Mouse (Mus musculus) inflammation-experienced regulatory T-cells, adult 6 months (primary cell): ENCODE results near the gene Mettl22. TPM values are rescaled to one million over a fixed set of nuclear protein-coding genes. Genes with fewer than 3 reads are reported as not detected.
A peak's percentile ranks its signal among the peaks of the same experiment; 100 is the strongest.

Source experiments
- ATAC-seq: one replicate; pipeline ENCODE4 v1.8.0; 2017
- polyA plus RNA-seq, 3 experiments: library from polyadenylated mRNA; unstranded; fragments of 100-300 nt; shearing (Covaris generic); gene quantifications; one replicate each; pipeline ENCODE4 v1.2.1; 2017

Mettl22 gene
- polyA plus RNA-seq, 3 experiments from 2014 or later: 10.2 to 18.3 (median 17.8) TPM

DNA sequence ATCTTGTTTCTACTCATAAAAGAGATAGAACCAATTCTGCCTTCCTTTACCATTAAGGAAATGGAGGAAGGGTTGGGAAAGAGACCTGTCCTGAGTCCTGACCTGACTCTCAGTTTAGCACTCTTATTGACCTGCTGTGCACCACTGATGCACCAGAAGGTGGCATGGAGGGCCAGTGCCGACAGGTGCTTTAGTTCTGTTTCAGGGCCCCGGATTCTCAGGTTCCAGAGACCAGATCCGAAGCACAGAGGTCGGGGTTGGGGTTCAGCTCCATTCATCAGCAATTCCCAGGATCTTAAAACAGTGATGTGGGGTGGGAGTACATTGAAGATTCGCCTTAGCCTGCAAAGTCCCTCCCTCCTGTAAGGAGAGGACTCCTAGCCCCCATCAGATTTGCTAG, 42.2 kb downstream of the Mettl22 start:
- ATAC-seq: no peak

DNA sequence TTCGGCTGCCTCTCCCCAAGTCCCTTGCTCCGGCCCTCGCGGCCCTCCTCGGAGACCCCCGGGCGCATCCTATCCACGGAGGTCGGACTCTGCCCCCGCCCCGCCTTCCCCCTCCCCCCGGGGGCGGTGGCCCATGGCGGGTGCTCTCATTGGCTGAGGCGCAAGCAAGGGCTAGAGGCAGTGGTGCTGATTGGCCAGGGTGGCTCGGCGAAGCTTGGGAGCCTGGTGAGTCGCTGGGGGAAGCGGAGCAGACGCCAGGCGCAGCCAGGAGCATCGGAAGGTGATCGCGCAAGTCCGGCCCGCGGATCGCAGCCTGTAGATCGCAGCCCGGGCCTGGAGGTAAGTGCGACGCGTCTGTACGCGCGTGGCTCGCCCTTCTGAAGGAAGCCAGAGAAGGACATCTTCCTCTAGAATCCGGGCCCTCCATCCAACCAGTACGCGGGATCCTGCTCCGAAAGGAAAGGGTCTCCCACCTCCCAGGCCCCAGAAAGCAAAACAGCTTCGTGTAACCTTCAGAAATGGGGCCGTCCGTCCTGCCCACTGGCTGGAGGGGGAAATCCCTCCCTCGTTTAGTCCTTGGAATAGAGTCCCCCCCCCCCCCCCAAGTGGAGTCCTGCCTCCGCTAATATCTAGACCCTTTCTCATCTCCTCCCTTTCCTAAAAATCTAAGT, 42.8 kb downstream of the Mettl22 start, which contains the start of gene Abat:
TSS of gene Abat (plus strand) at position 194 of the 671 bp plus-strand sequence.
- peak; percentile 95 for ATAC-seq

DNA sequence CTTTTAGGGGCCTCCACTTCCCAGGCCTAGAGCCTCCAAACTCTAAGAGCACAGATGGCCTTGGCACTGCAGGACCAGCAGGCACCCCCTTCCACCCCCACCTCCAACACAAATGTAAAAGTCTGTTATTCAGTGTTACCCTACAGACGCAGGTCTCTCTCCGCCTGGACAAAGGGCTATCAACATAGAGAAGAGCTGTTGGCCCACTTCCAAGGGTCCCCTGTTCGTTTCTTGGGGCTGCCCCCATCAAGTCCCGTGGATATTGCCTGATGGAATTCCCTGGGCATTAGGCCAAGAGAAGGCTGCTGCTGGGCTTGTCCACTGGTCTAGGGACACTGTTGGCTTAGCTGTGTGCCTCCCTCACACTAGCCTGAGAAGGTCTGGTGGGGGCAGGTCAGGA, 43.6 kb downstream of the Mettl22 start:
- no peak for ATAC-seq

DNA sequence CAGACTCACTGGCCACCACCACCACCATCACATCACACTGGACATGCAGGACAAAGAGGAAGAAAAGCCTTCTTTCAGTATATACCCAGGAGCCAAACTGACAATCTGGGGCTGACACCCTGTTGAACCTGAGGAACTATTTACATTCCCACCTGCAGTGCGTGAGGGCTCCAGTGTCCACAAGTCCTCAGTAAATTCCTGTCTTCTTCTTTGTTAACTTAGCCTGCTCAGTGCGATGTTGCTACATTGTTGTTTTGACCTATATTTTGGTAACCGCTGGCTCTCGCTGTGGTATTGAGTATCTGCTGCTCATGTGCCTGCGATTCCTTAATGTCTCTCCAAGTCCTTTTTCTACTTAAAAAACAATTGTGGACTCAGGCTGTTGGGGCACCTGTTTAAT, 49.9 kb downstream of the Mettl22 start:
- ATAC-seq: no peak

DNA sequence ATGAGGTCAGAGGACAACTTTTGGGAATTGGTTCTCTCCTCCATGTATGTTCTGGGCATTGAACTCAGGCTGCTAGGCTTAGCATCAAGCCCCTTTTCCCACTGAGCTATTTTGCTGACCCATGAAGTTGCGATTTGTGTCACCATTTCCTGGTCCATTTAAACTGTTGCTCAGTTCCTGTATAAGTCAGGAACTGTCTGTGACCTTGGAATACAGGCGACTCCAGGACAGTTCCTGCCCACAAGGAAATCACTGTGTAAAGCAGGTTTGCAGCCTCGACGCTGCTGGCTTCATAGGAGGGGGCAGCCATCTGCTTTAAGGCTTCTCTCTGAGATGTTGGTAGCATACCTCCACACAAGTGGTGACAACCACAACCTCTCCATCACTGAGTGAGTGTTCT, 50.7 kb downstream of the Mettl22 start:
- no peak for ATAC-seq

DNA sequence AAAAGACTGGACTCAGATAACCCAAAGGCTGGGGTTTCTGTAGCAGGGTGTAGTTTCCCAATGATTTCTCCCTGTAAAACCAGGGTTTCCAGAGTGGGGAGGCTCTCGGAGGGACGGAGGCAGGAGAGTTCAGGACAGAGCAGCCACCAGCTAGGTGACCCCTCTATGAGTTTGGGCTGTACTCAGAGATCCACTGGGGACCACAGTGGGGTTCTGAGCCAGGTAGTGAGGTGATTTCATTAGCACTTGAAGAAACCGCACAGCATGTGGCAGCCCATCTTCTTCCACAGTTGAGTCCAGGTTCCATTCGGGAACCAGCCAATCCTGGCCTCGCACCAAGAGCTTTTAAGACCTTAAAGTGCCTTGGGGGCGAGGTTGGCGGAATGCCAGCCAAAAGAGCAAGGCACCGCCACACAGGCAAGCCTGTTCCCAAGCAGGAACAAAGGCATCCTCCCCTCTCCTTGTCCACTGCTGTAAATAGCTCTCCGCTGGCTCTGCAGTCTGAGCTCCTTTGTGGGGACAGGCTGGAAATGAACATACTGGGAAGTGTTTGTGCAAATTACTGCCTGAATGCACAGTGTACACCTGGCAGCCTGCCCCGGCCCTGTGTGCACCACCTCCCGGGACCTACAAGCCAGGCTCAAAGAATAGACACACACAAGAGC, 53.0 kb downstream of the Mettl22 start:
- no peak for ATAC-seq

DNA sequence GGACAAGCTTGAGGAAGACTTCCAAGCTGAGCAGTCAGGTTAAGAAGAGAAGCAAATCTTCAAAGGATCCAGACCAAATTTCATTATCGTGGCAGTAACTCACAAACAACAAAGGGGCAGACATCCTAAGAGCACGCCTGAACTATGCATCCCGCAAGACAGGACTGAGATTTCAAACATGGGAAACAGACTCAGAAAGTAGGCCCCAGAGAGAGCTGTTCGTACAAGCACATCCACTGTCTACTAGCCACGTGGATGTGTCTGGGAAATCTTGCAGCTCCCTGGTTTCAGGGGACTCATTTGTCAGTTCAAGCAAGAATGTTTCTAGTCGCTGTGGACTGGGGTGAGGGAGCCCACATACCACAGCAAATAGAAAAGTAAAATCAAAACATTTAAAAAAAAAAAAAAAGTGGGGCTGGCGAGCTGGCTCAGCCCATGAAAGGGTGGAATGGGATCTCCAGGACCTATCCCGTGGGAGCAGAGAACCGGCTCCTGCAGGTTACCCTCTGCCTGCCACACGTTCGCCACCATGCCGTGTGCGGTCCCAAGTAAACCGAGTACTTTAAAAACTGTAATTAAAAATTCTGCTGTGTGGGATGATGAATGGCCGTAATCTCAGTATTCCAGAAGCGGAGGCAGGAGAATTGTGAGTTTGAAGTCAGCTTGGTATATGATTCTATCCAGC, 53.7 kb downstream of the Mettl22 start:
- no peak for ATAC-seq

DNA sequence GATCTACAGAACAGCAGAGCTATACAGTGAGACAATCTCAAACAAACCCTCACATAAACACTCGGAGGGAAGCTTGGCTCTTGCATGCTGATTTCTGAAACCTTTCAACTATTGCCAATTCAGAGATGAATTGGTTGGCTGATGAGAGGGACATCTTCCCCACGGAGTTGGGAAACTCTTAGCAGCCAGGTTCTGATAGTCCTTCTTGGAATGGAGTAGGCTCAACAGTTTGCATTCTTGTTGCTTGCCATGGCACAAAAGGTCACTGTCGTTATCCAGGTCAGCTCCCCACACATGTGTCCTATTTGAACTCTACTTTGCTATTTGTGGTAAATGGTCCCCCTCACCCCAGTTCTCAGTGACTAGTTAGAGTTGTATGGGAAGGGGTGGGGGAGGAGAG, 54.7 kb downstream of the Mettl22 start:
- no peak for ATAC-seq

DNA sequence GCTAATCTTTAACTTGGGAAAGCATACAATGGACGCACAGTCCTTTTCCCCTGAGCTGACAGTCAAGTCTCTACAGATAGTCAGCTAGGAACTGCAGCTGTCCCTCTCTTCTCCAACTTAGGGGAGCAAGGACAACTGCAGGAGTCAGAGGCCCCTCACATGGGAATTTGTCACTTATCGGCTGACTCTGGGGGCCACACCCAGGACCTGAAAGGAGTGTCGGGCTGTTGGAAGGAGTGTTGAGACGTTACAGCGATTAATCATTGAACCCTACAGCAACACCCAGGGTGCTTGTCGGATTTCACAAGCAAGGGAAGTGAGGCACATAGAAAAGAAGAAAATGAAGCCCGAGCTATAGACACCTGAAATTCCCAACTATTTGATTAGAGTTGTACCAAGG, 55.3 kb downstream of the Mettl22 start:
- ATAC-seq: no peak

DNA sequence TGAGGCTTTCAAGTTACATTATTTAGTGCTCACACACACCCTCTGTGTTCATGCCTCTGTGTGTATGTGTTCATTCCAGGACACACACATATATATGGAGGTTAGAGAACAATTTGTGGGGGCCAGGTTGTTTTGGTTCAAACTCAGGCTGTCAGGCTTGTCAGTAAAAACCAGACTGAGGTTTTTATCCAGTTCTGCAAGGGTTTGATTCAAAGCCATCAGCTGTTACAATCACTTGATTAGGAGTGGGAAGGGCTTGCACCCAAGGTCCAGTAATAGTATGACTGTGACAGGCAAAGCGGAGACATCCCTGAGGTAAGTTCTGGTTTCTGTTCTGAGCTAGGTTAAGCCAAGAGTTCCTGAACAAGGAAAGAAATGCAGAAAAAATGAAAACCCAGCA, 58.8 kb downstream of the Mettl22 start:
- no peak for ATAC-seq

DNA sequence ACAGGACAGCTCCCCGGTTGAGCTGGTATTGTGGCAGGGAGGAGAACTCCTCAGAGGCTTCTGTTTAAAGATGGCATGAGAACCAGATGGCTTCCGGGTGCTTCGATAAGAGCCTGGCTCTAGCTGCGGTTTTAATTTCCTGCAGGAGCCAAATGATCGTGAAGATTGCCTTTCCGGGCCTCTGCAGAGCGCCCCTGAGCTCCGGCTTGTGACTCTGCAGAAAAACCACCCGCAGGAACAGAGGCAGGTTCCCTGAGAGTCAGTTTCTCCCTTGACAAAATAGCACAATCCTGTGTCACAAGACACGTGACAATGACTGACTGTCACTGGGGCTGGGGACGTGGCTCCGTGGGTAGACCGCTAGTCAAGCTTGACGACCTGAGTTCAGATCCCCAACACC, 59.4 kb downstream of the Mettl22 start:
- peak; percentile 67 for ATAC-seq

DNA sequence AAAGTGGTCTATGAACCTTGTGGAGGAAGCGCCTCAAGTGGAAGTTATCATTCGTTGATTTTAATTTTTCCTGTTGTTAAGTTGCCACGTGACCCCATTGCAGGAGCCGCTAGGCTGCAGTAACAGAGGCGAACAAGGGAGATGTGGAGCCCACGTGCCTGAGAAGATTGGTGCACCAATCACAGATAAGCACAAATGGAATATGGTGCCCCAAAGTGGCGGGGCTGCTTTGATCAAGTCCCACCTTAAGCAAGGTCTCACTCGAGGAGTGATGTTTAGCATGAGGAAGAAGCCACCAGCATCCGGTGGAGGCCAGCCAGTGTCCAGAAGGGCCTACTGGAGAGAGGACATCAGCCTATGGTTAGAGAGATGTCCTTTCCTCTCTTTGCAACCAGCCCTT, 61.9 kb downstream of the Mettl22 start:
- no peak for ATAC-seq

DNA sequence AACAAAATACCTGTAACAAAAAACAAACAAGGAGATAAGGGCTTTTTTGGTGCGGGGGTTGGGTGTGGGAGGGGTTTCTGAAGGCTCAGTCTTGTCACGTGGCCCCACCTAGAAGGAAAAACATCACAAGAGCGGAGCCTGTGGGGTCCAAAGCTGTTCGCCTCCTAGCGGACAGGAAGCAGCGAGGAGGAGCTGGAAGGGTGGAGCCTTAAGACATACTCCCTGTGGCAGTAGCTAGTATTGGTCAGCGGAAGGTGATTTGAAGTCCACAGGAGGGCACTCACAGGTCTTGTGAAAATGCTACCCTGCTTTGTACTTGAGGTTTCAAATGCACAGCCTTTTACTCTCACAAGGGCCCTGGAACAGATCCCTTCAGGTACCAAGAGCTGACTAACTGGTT, 62.3 kb downstream of the Mettl22 start:
- ATAC-seq: no peak

DNA sequence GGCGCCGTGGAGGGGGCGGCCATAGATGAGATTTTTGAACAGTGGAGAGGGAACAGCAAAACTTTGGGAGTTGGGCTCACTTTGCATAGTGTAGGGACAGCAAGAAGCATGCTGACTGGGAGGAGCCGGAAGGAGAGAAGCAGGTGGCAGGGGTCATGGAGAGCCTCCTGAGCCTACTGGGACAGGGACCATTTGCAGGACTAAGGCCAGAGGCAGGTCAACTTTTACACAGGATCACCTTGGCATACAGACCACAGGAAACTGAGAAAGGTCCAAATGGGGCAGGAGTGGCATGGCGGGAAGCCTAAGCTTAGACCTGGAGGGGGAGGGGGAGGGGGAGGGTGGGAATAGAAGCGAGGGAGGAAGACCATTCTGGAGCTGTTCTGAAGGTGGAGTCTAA, 62.9 kb downstream of the Mettl22 start:
- no peak for ATAC-seq

DNA sequence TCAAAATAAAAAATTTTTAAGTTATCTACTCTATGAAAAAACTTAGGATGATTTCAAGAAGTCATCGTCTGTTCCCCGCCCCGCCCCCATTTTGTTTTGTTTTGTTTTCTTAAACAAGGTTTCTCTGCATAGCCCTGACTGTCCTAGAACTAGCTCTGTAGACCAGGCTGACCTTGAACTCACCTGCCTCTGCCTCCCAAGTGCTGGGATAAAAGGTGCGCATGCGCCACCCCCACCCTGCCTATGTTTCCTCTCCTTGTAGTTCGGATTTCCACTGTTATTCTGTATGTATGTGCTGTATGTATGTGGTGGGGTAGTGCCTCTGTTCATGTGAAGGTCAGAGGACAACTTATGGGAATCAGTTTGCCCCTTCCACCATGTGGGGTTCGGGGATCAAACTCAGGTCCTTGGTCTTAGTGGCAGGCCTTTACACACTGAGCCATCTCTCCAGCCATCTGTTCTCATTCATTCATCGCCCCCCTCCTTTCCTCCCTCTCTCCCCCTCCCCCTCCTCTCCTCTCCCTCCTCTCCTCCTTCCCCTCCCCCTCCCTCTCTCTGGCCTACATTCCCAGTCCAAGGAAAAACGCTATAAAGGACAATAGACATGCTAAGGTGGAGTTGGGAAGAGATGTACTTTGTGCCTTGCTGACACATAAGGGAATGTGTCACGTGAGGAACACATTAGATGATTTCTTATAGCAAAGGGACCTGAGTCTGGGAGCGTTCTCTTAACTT, 64.0 kb downstream of the Mettl22 start:
- ATAC-seq: no peak

DNA sequence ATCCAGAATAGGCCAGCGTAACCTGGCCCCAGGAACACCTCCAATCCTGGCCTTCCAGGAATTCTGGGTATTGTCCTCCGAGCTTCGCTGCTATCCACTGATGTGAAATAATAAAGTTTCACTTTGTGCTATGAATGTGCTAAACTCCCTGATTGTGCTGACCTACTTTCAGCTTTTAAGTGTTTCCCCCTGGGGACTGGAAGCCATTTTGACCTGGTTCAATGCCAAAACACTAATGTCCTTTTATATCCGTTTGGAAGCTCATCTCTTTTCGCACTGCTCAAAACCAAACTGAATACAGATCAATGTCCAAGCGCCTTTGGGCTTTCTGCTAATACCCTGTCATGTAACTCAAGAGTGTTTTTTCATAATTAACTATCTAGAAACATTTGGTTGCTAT, 64.8 kb downstream of the Mettl22 start:
- no peak for ATAC-seq

DNA sequence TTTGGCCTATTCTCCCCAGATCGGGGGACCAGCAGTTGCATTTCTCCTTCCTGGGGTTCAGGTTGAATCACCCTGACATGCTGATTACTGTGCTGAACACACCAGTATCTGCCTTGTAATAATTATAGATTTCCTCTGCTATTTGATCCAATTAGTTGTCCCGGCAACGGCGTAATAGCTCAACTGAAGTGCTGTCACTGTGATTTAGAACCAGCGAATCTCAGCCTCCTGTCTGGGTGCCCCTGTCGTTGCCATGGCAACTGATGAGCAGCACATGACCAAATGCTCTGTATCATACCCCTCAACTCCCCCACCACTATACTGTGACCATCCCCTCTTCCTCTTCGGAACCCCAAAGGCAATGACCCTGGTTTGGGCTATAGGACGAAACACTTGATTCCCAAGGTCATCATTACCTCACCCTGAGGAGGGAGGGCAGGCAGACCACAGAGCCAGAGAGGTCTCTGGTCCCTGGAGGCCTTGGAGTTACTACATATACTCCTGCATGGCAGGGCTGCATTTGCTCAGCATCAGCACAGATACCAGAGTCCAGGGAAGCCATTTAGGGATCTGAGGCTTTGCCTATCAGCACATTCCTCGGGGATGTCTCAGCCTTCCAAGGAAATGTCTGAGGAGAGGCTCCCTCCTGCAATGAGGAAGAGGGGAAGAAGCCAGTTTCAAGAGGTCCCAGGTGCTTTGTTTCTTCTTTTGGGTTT, 68.7 kb downstream of the Mettl22 start:
- ATAC-seq: no peak

Other genes with a start within 250 kb of the Mettl22 start
- gene Tmem114, start 45.7 kb upstream of the Mettl22 start, polyA plus RNA-seq: not detected
- 1 to 10 TPM in 2 of 3 experiments, under 1 TPM in 1; 0.67 to 1.3 (median 1.1) TPM for gene Abat, start 42.6 kb downstream of the Mettl22 start, polyA plus RNA-seq
- 100 to 1,000 TPM in 1 of 3 experiments, 10 to 100 TPM in 2; 89.9 to 115 (median 99.3) TPM for gene Pmm2, start 166.9 kb downstream of the Mettl22 start, polyA plus RNA-seq
- 10 to 100 TPM in 2 of 3 experiments, 1 to 10 TPM in 1; 8.0 to 12.6 (median 12.5) TPM for gene Tmem186, start 166.9 kb downstream of the Mettl22 start, polyA plus RNA-seq
- gene Carhsp1, start 201.4 kb downstream of the Mettl22 start, polyA plus RNA-seq: 10 to 100 TPM; 14.0 to 53.9 (median 14.9) TPM
- gene Gm5767, start 210.0 kb downstream of the Mettl22 start, polyA plus RNA-seq: not detected